Mouse (Mus musculus): ENCODE data around the gene Wif1. TPM values are rescaled to one million over a fixed set of nuclear protein-coding genes. Genes with fewer than 3 reads are reported as not detected.

Gene Wif1
- total RNA-seq, 2 experiments from 2014 or later: 17.0 to 17.5 TPM

- no peak for DNase-seq
Observed at GRCm38 (mm10) chr10:121068003-121068402, 34.2 kb downstream of the Wif1 start.

DNA sequence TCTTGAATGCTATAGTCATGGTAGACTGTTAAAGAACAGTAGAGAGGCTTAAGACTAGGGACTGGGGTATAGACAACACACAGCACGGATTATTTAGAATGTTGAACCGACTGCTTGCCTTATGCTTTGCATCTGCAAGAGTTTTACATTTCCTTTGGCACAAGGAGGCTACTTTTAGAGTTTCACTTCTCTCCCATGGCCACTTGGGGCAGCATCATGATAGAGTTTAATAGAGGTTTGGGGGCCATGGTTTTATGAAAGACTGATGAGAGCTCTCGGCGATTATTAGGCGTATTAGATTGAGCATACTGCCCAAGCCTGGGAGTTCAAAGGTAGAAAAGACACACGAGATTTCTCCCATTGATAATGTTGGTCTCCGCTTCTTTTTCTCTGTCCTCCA, 37.0 kb downstream of the Wif1 start:
- no peak for DNase-seq

GRCm38 (mm10) chr10:121080500-121080899, 46.7 kb downstream of the Wif1 start:
- no peak for DNase-seq

DNA sequence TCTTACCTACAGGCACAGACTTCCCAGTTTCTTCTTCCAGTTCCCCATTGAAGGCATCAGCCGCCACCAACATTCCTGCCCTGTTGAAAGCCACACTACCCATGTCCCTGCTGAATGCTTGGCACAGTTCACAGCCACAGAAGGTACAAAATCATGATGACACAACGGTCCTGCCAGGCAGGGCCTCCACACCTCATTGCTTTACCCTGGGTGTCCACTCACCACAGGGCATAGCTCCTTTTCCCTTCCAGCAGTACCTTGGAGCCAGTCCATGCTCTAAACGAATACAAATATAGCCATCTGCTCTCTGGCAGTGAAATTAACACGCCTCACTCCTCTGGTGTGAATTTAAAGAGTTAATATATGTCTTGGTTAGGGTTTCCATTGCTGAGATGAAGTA, 49.1 kb downstream of the Wif1 start:
- no peak for DNase-seq

DNA sequence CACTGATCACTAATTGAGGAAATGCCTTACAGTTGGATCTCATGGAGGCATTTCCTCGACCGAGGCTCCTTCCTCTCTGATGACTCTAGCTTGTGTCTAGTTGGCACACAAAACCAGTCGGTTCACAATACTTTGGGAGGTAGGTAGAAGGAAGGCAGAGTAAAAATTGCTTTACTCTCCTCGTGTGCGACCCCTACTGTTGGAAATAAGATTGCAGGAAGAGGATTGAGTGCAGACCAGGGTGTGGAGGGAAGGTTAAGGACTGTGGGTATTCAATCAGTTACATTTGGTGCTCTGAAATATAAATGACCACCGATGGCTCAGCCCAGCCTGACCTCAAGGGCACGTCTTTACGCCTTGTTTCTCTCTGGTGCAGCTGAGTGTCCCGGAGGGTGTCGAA, 49.8 kb downstream of the Wif1 start:
- no peak for DNase-seq

DNA sequence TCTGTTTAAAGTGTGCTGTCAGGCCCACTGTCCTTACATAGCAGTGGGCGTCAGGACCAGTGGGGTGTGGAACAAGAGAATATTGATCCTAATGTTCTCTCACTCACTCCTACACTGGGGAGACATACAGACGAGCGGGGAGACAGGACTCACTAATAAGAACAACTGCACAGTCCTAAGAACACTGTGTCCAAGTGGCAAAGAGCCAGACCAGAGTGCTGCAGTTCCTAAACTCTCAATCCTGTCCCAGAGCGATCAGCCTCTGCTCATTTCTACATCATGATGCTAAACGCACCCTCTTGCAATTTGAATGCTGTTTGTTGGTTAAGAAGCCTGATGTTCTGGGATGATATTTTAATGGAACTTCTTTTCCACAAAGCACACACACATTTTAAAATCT, 54.9 kb downstream of the Wif1 start:
- DNase-seq: no peak

DNA sequence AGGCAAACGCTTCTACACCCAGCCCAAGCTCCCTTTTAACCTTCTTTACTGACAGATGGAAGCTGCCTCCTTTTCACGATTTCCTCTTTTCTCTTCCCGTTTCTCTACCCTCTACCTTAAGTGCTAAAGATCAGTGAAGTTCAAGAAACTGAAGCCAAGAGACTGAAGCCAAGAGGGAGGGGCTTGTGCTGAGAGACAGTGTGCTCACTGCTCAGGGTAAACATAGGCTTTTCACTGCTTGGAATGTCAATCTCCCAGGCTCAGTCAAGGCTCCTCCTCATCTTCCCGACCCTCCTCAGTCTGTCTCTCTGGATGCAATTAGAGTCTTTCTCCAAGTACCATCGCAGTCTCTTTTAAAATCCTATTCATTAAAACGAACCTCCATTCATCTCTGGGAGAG, 55.6 kb downstream of the Wif1 start:
- DNase-seq: no peak

- DNase-seq: no peak
Observed at GRCm38 (mm10) chr10:121090006-121090405, 56.2 kb downstream of the Wif1 start.

DNA sequence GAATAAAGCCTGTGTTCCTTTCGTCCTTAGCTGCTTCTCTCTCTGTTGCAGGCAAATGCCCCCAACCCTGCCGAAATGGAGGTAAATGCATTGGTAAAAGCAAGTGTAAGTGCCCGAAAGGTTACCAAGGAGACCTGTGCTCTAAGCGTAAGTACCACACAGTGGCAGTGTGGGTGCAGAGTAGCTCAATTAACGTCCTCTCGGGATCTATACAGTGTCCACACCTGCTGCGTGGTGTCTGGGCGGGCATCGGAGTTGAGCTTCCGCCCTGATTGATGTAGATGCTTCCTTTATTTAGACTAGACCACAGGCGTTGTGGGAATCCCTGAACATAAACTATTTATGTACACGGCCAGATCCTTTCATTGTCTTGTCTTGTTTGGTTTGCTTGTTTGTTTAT, 62.2 kb downstream of the Wif1 start:
- no peak for DNase-seq

GRCm38 (mm10) chr10:121098263-121098662, 64.5 kb downstream of the Wif1 start:
- no peak for DNase-seq

GRCm38 (mm10) chr10:121099658-121100057, 65.9 kb downstream of the Wif1 start:
- DNase-seq: no peak

DNA sequence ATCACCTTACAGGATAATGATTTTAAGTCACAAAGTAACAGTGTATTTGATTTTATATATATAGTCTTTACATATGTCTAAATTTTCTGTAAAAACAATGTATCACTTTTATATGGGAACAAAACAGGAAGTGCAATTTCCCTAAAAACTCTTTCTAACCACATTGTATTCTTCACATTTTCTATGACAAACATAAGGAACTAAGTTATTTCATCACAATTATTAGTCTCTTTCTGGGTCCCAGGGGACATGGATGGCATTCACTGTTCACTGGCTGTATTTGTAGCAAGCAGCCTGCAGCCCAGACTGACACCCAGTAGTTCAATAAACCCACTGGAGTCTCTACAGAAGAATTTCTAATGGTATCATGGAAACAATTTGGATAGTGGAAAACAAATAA, 82.4 kb downstream of the Wif1 start:
- no peak for DNase-seq

GRCm38 (mm10) chr10:121116636-121117035, 82.9 kb downstream of the Wif1 start:
- no peak for DNase-seq

DNA sequence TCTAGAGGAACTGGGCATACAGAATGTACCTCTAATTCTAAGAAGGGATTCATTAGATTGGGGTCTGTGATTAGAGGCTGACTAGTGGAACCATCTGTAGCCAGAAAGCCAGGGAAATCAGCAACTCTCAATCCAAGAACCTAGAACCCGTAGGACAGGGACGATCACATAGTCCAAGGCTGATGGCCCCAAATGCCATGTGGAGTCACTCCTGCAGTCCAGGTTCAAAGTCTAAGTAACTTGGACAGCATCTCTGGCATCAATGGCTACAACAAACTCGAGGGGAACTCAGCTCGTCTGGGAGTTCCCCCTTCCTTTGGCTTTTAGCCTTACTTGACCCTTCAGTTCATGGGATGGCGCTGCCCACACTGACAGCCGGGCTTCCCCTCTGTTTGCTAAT, 87.0 kb downstream of the Wif1 start:
- no peak for DNase-seq

DNA sequence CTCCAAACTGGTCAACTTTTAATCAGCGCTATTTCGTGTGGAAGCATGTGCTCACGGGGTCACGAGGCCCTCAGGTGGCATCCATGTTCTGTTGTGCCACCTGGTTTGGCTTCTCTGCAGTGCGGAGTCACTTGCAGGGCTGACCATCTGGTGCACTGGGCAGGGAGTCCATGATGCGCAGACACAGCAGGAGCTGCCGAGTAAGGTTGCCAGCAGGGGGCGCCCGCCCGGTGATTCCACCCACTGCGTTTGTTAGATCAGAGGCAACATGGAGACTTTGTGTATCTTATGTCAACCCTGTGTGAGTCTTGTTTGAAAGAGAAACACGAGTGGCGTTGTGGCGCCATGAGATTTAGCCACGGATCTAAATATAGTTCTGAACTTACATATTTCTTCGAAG, 90.7 kb downstream of the Wif1 start:
- DNase-seq: peak; percentile 45

- DNase-seq: peak; percentile 51
Observed at GRCm38 (mm10) chr10:121129000-121129925, 95.5 kb downstream of the Wif1 start.

Other genes with a start within 250 kb of the Wif1 start
- gene Msrb3, start 134.9 kb upstream of the Wif1 start, total RNA-seq (2021): 10 to 100 TPM; 89.9 to 94.0 TPM
- 1 to 10 TPM; 9.6 to 9.7 TPM for gene Lemd3, start 54.6 kb upstream of the Wif1 start, total RNA-seq (2021)

Measured in gastrocnemius, postnatal 10 days (tissue).